Mouse (Mus musculus) adrenal gland, adult 18-20 months (tissue): ENCODE measurements around the gene 2010109A12Rik. TPM values are rescaled to one million over a fixed set of nuclear protein-coding genes. Genes with fewer than 3 reads are reported as not detected.

ENCODE experiments used
- DNase-seq, 2 experiments: peaks; one replicate each; pipeline ENCODE4 v3.0.0; 2021 to 2022; ENCODE audit warnings: low spot score in 2 of 2
- long read RNA-seq, 2 experiments: library from polyadenylated mRNA; stranded (forward); transcript quantifications; one replicate each; pipeline ENCODE4 v2.0.0; 2021
- total RNA-seq, 2 experiments: library from RNA; stranded (reverse); gene quantifications; 1 replicate in 1 of 2; 2 replicates in 1 of 2; pipeline ENCODE4 v1.2.3; 2021

Gene 2010109A12Rik
- total RNA-seq = under 1 TPM; 0.67 to 0.99 TPM
- long read RNA-seq, experiment 1 = 0 reads
- long read RNA-seq, experiment 2 = 0 reads

GRCm38 (mm10) chr5:93206109-93207005 lies at the start of gene 2010109A12Rik, which contains the start of gene Ccni:
Gene 2010109A12Rik (plus strand): TSS chr5:93206518.
Gene Ccni (minus strand): TSS chr5:93206495.
- DNase-seq = peak; percentile 93 to 94

- DNase-seq = peak; percentile 46 to 50
These were observed 42.8 kb upstream of the 2010109A12Rik start for GRCm38 (mm10) chr5:93163541-93163940.

GRCm38 (mm10) chr5:93167919-93168516 lies 38.3 kb upstream of the 2010109A12Rik start:
- DNase-seq = no peak

- no peak for DNase-seq
These were observed 37.7 kb upstream of the 2010109A12Rik start for GRCm38 (mm10) chr5:93168654-93169053.

GRCm38 (mm10) chr5:93171420-93171819 lies 34.9 kb upstream of the 2010109A12Rik start:
- DNase-seq = no peak

GRCm38 (mm10) chr5:93172536-93172935 lies 33.8 kb upstream of the 2010109A12Rik start:
- no peak for DNase-seq

GRCm38 (mm10) chr5:93174675-93175074 lies 31.6 kb upstream of the 2010109A12Rik start:
- no peak for DNase-seq

GRCm38 (mm10) chr5:93178616-93179015 lies 27.7 kb upstream of the 2010109A12Rik start:
- no peak for DNase-seq

- DNase-seq = no peak
These were observed 26.1 kb upstream of the 2010109A12Rik start for GRCm38 (mm10) chr5:93180252-93180651.

GRCm38 (mm10) chr5:93183311-93183710 lies 23.0 kb upstream of the 2010109A12Rik start:
- DNase-seq = no peak

- no peak for DNase-seq
These were observed 21.8 kb upstream of the 2010109A12Rik start for GRCm38 (mm10) chr5:93184548-93184947.

- DNase-seq = no peak
These were observed 16.7 kb upstream of the 2010109A12Rik start for GRCm38 (mm10) chr5:93189607-93190006.

GRCm38 (mm10) chr5:93190428-93190827 lies 15.9 kb upstream of the 2010109A12Rik start:
- DNase-seq = no peak

- no peak for DNase-seq
These were observed 8.1 kb upstream of the 2010109A12Rik start for GRCm38 (mm10) chr5:93198232-93198631.

GRCm38 (mm10) chr5:93201181-93201580 lies 5.1 kb upstream of the 2010109A12Rik start:
- no peak for DNase-seq

- peak; percentile 57 to 58 for DNase-seq
These were observed 778 bp upstream of the 2010109A12Rik start for GRCm38 (mm10) chr5:93205371-93206108.

- DNase-seq = peak in 1 of 2 experiments; percentile 43
These were observed 659 bp downstream of the 2010109A12Rik start for GRCm38 (mm10) chr5:93207006-93207348.

- no peak for DNase-seq
These were observed 1.2 kb downstream of the 2010109A12Rik start for GRCm38 (mm10) chr5:93207555-93207954.

GRCm38 (mm10) chr5:93218375-93218774 lies 12.1 kb downstream of the 2010109A12Rik start:
- DNase-seq = no peak

GRCm38 (mm10) chr5:93221661-93222060 lies 15.3 kb downstream of the 2010109A12Rik start:
- no peak for DNase-seq

GRCm38 (mm10) chr5:93224549-93224948 lies 18.2 kb downstream of the 2010109A12Rik start:
- DNase-seq = no peak
